Mouse (Mus musculus) kidney, adult 2 months (tissue): ENCODE data around the gene Lekr1.

Source experiments
- CTCF ChIP-seq: fragments of 200-500 bp; conservative IDR thresholded peaks from 2 replicates; pipeline ENCODE4 v1.5.1; 2011; ENCODE audit warnings: low read depth, mild to moderate bottlenecking, control low read depth, low read length, moderate library complexity, mixed read lengths; ENCODE audit not compliant: insufficient read depth, insufficient read length
- POLR2A ChIP-seq: fragments of 200-500 bp; IDR thresholded peaks from one replicate; pipeline ENCODE4 v1.6.1; 2011; ENCODE audit warnings: low read depth, low read length, control low read depth

- no peak for TF ChIP-seq CTCF
- no peak for TF ChIP-seq POLR2A
These were observed 98.8 kb downstream of the Lekr1 start for GRCm38 (mm10) chr3:65764511-65765508.
